Mouse (Mus musculus) MEL (cell line): ENCODE measurements around the gene Hmgb1.

Experiments used
- GABPA ChIP-seq: IDR thresholded peaks from 2 replicates; pipeline ENCODE4 v1.6.1; 2012; ENCODE audit warnings: low read depth, mild to moderate bottlenecking, inconsistent platforms, low read length, improper control_type of control experiment, moderate library complexity
- TCF12 ChIP-seq: IDR thresholded peaks from 2 replicates; pipeline ENCODE4 v1.6.1; 2014; ENCODE audit warnings: low read depth, mild to moderate bottlenecking, inconsistent platforms, low read length, improper control_type of control experiment, moderate library complexity
- ZMIZ1 ChIP-seq: IDR thresholded peaks from 2 replicates; pipeline ENCODE4 v1.6.1; 2012; ENCODE audit warnings: low read depth, mild to moderate bottlenecking, inconsistent platforms, low read length, improper control_type of control experiment, moderate library complexity

GRCm38 (mm10) chr5:149003137-149003536, 181.2 kb downstream of the Hmgb1 start:
- no peak for TF ChIP-seq ZMIZ1
- no peak for TF ChIP-seq GABPA
- TF ChIP-seq TCF12: no peak
